Mouse (Mus musculus) erythroblast, embryonic 14.5 days (primary cell): ENCODE results near the gene Opa3.

Experiments used
- GATA1 ChIP-seq: IDR thresholded peaks from 2 replicates; pipeline ENCODE4 v1.6.1; 2012; ENCODE audit warnings: low read length, inconsistent platforms, mixed read lengths
- TAL1 ChIP-seq: IDR thresholded peaks from 3 replicates; pipeline ENCODE4 v1.6.1; 2012; ENCODE audit warnings: low read length, inconsistent platforms, mixed read lengths

- no peak for TF ChIP-seq TAL1
- no peak for TF ChIP-seq GATA1
Measured at GRCm38 (mm10) chr7:19208201-19208910, 19.8 kb upstream of the Opa3 start.
